ENCODE assay signal across 14 mouse cellular contexts in the genomic region with DNA sequence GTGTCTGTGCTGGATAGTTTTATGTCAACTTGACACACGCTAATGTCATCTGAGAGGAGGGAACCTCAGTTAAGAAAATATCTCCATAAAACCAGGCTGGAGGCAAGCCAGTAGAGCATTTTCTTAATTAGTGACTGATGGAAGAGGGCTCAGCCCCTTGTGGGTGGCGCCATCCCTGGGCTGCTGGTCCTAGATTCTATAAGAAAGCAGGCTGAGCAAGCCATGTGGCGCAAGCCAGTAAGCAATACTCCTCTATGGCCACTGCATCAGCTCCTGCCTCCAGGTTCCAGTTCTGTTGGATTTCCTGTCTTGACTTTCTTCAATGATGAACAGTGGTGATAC.
DNase-seq lines count a peak whose midpoint lies in the region; ATAC-seq lines count a peak whose summit lies in the region.
"Had no signal": no experiment of that assay in that cellular context is flagged by ENCODE, and none has a peak within 500 bp of the region (broad histone marks: within the 10 kb centered on the region; RNA-seq: fewer than 3 reads in every experiment).

No protein-coding gene starts in this region.

- H3K4me2 ChIP-seq in midbrain, embryonic 11.5 days = no peak overlapping the region
- no peak overlapping the region for H3K4me2 ChIP-seq in midbrain, embryonic 16.5 days (ENCODE audit: low read length)
- H3K4me2 ChIP-seq in embryonic facial prominence, embryonic 14.5 days (ENCODE audit: low read depth, low read length) = no peak overlapping the region
- H3K4me2 ChIP-seq: lung, embryonic 15.5 days had no signal

- 36% methylated on average over 3 of the region's 3 CpGs for WGBS in midbrain, embryonic 11.5 days
- WGBS in midbrain, embryonic 16.5 days = 42% methylated on average over 3 of the region's 3 CpGs
- WGBS in embryonic facial prominence, embryonic 14.5 days = 45% methylated on average over 3 of the region's 3 CpGs

- DNase-seq in midbrain, embryonic 11.5 days (ENCODE audit: low spot score, missing footprints) = no peak
- peak; percentile 81 for DNase-seq in embryonic facial prominence, embryonic 14.5 days (ENCODE audit: low spot score)
- peak; percentile 82 for DNase-seq in kidney, adult 9 months
- peak; percentile 41 for DNase-seq in retina, embryonic 14.5 days (ENCODE audit: low spot score)
- DNase-seq in left cerebral cortex, adult 11 months (ENCODE audit: low spot score) = no peak
- no peak for DNase-seq in left cerebral cortex, postnatal 36 days (ENCODE audit: low spot score in 2 of 2)
- DNase-seq in left cerebral cortex, postnatal 4 days = no peak
- DNase-seq: cerebellum, postnatal 14 days; heart, adult 18-20 months; heart, postnatal 36 days; right cerebral cortex, postnatal 14 days had no signal

- no peaks in the 10 kb centered on the region for H3K9me3 ChIP-seq in midbrain, embryonic 11.5 days (ENCODE audit: control insufficient read depth, low read length)
- no peaks in the 10 kb centered on the region for H3K9me3 ChIP-seq in midbrain, embryonic 16.5 days (replicated peaks; ENCODE audit: control insufficient read depth, low read length, poor library complexity, severe bottlenecking)
- no peaks in the 10 kb centered on the region for H3K9me3 ChIP-seq in embryonic facial prominence, embryonic 14.5 days (ENCODE audit: control insufficient read depth, low read length)
- H3K9me3 ChIP-seq: lung, embryonic 15.5 days had no signal

- H3K4me3 ChIP-seq in midbrain, embryonic 11.5 days (ENCODE audit: low read depth, low read length) = no peak overlapping the region
- H3K4me3 ChIP-seq in midbrain, embryonic 16.5 days (ENCODE audit: low read depth, low read length) = no peak overlapping the region
- no peak overlapping the region for H3K4me3 ChIP-seq in embryonic facial prominence, embryonic 14.5 days (ENCODE audit: low read depth, low read length)
- H3K4me3 ChIP-seq: lung, embryonic 15.5 days had no signal

- H3K27ac ChIP-seq in midbrain, embryonic 11.5 days (ENCODE audit: low read depth, low read length) = peak overlapping the region; percentile 7
- H3K27ac ChIP-seq in midbrain, embryonic 16.5 days (ENCODE audit: low read length) = no peak overlapping the region
- no peak overlapping the region for H3K27ac ChIP-seq in embryonic facial prominence, embryonic 14.5 days (replicated peaks; ENCODE audit: low read depth, low read length)
- H3K27ac ChIP-seq: lung, embryonic 15.5 days had no signal

- H3K4me1 ChIP-seq in midbrain, embryonic 11.5 days (ENCODE audit: control insufficient read depth, insufficient read depth, low read length) = peaks cover 45% of the 10 kb centered on the region
- H3K4me1 ChIP-seq in midbrain, embryonic 16.5 days (ENCODE audit: control insufficient read depth, insufficient read depth, low read length) = peaks cover 16% of the 10 kb centered on the region
- peaks cover 20% of the 10 kb centered on the region for H3K4me1 ChIP-seq in embryonic facial prominence, embryonic 14.5 days (ENCODE audit: control insufficient read depth, insufficient read depth, low read length)

- no peaks in the 10 kb centered on the region for H3K36me3 ChIP-seq in midbrain, embryonic 11.5 days (ENCODE audit: control insufficient read depth, insufficient read depth, low read length)
- H3K36me3 ChIP-seq in midbrain, embryonic 16.5 days (ENCODE audit: control insufficient read depth, insufficient read depth, low read length) = no peaks in the 10 kb centered on the region
- H3K36me3 ChIP-seq in embryonic facial prominence, embryonic 14.5 days (ENCODE audit: control insufficient read depth, insufficient read depth, low read length) = no peaks in the 10 kb centered on the region
- H3K36me3 ChIP-seq: lung, embryonic 15.5 days had no signal

- H3K9ac ChIP-seq in midbrain, embryonic 11.5 days (ENCODE audit: low read length) = no peak overlapping the region
- H3K9ac ChIP-seq in midbrain, embryonic 16.5 days (ENCODE audit: low read depth, low read length) = no peak overlapping the region
- H3K9ac ChIP-seq in embryonic facial prominence, embryonic 14.5 days (ENCODE audit: low read depth, low read length) = no peak overlapping the region
- H3K9ac ChIP-seq: lung, embryonic 15.5 days had no signal

- intact Hi-C loops in left cerebral cortex, postnatal 36 days (cut with DNase I) = no loop called here
- intact Hi-C loops in left cerebral cortex, postnatal 4 days (cut with DNase I) = loop anchor here (10.0 kb wide), 1 partner anchor 105 kb away; a partner anchor contains a TSS

- no peaks in the 10 kb centered on the region for H3K27me3 ChIP-seq in midbrain, embryonic 11.5 days (ENCODE audit: control insufficient read depth, insufficient read depth, low read length)
- no peaks in the 10 kb centered on the region for H3K27me3 ChIP-seq in midbrain, embryonic 16.5 days (ENCODE audit: control insufficient read depth, insufficient read depth, low read depth, low read length)
- no peaks in the 10 kb centered on the region for H3K27me3 ChIP-seq in embryonic facial prominence, embryonic 14.5 days (replicated peaks; ENCODE audit: control insufficient read depth, insufficient read depth, low read length)
- H3K27me3 ChIP-seq: CH12.LX; lung, embryonic 15.5 days had no signal

- ATAC-seq in midbrain, embryonic 11.5 days (ENCODE audit: low FRiP score) = no peak
- ATAC-seq in midbrain, embryonic 16.5 days = no peak
- peak; percentile 61; the same call in 1 of the 2 replicates for ATAC-seq in embryonic facial prominence, embryonic 14.5 days (ENCODE audit: low read depth)

Comparison
In these comparisons a context has a peak if more than half of its experiments do, and no peak if none do; other contexts are left out.
1. DNase-seq: peak in embryonic facial prominence, embryonic 14.5 days (single experiment), kidney, adult 9 months (single experiment) and retina, embryonic 14.5 days (single experiment); none in midbrain, embryonic 11.5 days (single experiment), left cerebral cortex, adult 11 months (single experiment), left cerebral cortex, postnatal 36 days (0 of 2) and left cerebral cortex, postnatal 4 days (single experiment).